Mouse (Mus musculus): ENCODE results near the gene Tmem267.

DNA sequence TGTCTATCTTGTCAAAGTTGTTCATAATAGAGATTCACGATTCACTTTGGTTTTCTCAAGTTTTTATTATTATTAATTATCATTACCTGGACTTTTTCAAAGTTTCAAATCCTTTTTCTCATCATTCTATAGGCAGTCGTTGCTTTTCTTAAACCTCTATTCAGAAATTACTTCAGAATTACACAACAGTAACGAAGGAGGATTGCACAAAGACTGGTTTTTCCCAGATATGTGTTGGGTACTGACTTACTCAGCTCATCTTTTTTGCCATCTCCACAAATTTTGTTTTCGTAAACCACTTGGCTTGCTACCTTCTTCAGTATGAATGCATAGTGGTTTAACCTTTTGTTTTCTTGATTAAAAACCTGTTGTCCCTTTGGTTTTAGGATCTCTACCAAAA lies 34.3 kb upstream of the Tmem267 start:
- TF ChIP-seq CTCF (conservative IDR thresholded peaks at IDR 0.05; ENCODE audit: insufficient read depth, insufficient read length, low read depth, low read length) (no peak), POLR2A (IDR thresholded peaks at IDR 0.05; ENCODE audit: low read depth, low read length) (no peak)
